Mouse (Mus musculus): ENCODE data around the gene Cdk5rap2. TPM values are rescaled to one million over a fixed set of nuclear protein-coding genes. Genes with fewer than 3 reads are reported as not detected.

Cdk5rap2 gene
- polyA plus RNA-seq, 1 experiment = 3.7 TPM

Other genes starting within 250 kb of the Cdk5rap2 start
- 11.6 and 14.9 TPM in 2 replicates for gene Megf9, start 124.6 kb upstream of the Cdk5rap2 start, polyA plus RNA-seq (2012; rRNA removed)

Data from gonadal fat pad, adult 2 months (tissue).